Mouse (Mus musculus) cortical plate, adult 2 months (tissue): ENCODE results near the gene Fam122c.
A peak's percentile ranks its signal among the peaks of the same experiment; 100 is the strongest.

Source experiments
- CTCF ChIP-seq: fragments of 200-500 bp; IDR thresholded peaks from 2 replicates; pipeline ENCODE4 v1.5.1; 2011; ENCODE audit warnings: mild to moderate bottlenecking, control low read depth, low read length; ENCODE audit not compliant: insufficient read depth; ENCODE audit errors: extremely low read depth
- POLR2A ChIP-seq: fragments of 200-500 bp; IDR thresholded peaks from 2 replicates; pipeline ENCODE4 v1.6.1; 2011; ENCODE audit warnings: mild to moderate bottlenecking, low read length, control low read depth; ENCODE audit not compliant: insufficient read depth; ENCODE audit errors: extremely low read depth

- TF ChIP-seq POLR2A, result no peak
- peak; percentile 53 for TF ChIP-seq CTCF
Measured at GRCm38 (mm10) chrX:53341531-53341930, 68.3 kb downstream of the Fam122c start.
